Mouse (Mus musculus) spleen, adult 2 months (tissue): ENCODE results near the gene Cryba4. TPM values are rescaled to one million over a fixed set of nuclear protein-coding genes. Genes with fewer than 3 reads are reported as not detected.
A peak's percentile ranks its signal among the peaks of the same experiment; 100 is the strongest.

Source experiments
- DNase-seq, 2 experiments: peaks; one replicate each; pipeline versions ENCODE4 v3.0.0 to v3.0.0-alpha.2; 2012 to 2021; ENCODE audit warnings: low spot score in 2 of 2, low read depth in 1 of 2
- H3K27ac ChIP-seq: fragments of 200-500 bp; 2 replicates; pipeline ENCODE4 v1.5.1; 2012; ENCODE audit warnings: low read length, inconsistent platforms; ENCODE audit not compliant: insufficient read depth
- H3K27me3 ChIP-seq: fragments of 200-500 bp; 2 replicates; pipeline ENCODE4 v1.6.1; 2012; ENCODE audit warnings: mild to moderate bottlenecking, moderate library complexity, low read length, inconsistent platforms; ENCODE audit not compliant: control insufficient read depth, insufficient read depth
- H3K36me3 ChIP-seq: fragments of 200-500 bp; 2 replicates; pipeline ENCODE4 v1.6.1; 2012; ENCODE audit warnings: mild to moderate bottlenecking, low read length, inconsistent platforms; ENCODE audit not compliant: control insufficient read depth, insufficient read depth
- H3K4me1 ChIP-seq: fragments of 200-500 bp; 2 replicates; pipeline ENCODE4 v1.6.1; 2011; ENCODE audit warnings: inconsistent platforms; ENCODE audit not compliant: control insufficient read depth, insufficient read depth, insufficient read length
- H3K4me3 ChIP-seq: fragments of 200-500 bp; 2 replicates; pipeline ENCODE4 v1.5.1; 2011; ENCODE audit warnings: mild to moderate bottlenecking, inconsistent platforms; ENCODE audit not compliant: insufficient read depth, insufficient read length; ENCODE audit errors: extremely low read depth
- CTCF ChIP-seq: fragments of 200-500 bp; IDR thresholded peaks from 2 replicates; pipeline ENCODE4 v1.5.1; 2011; ENCODE audit warnings: mild to moderate bottlenecking, inconsistent platforms; ENCODE audit not compliant: insufficient read depth, insufficient read length, insufficient replicate concordance; ENCODE audit errors: extremely low read depth
- POLR2A ChIP-seq: fragments of 200-500 bp; IDR thresholded peaks from 2 replicates; pipeline ENCODE4 v1.6.1; 2011; ENCODE audit warnings: low read depth, low read length, inconsistent platforms
- WGBS: fragments of 180-500 bp; shearing (Covaris S2); methylation state at CpG from one replicate; pipeline ENCODE4 v1.1.7; 2018; 5-methylcytosine and 5-hydroxymethylcytosine counted together
- polyA plus RNA-seq: library from polyadenylated mRNA; depleted of rRNA; stranded (reverse); fragments of >200 nt; gene quantifications from 2 replicates; pipeline ENCODE4 v1.2.3, GENCODE M21; 2012; rRNA removed

Gene Cryba4
- polyA plus RNA-seq, 1 experiment, result 1.5 TPM

DNA sequence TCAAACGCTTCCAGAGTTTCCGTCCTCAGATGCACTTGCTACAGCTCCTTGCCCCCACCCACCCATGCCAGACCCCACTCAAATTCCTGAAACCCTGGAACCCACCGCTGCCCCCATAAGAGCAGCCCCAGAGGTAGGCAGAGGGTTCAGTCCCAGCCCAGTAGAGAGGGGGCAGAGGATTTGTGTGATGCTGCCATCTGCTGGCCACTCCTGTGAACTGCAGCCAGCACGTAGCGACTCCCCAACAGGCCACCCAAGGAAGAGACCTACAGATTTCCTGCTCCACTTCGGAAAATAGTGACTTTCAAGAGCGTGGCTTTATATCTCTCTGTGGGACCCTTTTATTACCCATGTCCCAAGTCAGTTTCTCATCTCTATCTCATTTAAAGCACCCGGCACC is 42.2 kb downstream of the Cryba4 start:
- no peaks in the 10 kb centered on the region for H3K27me3 ChIP-seq

DNA sequence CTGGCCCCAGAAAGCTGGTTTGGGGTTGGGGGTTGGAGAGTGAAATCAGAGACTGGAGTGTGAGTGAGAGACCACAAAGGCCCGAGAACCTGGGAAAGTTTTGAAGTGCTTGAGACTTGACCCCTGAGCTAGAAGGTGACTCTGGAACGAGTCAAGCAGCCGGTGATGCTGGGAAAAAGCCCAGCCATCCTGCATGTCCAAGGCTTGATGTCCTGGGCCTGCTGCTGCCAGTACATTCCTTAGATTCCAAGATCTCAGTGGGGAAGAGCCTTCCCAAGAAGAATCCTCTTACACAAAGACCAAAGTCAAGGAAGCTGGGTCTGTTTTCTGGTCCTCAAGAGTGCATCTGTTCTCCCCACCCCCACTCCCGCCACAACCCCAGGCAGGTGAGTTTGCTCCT is 44.0 kb downstream of the Cryba4 start:
- no peaks in the 10 kb centered on the region for H3K4me1 ChIP-seq
- H3K36me3 ChIP-seq, result no peaks in the 10 kb centered on the region
- H3K4me3 ChIP-seq, result no peak overlapping the region
- no peak overlapping the region for H3K27ac ChIP-seq
- H3K27me3 ChIP-seq, result no peaks in the 10 kb centered on the region
- TF ChIP-seq POLR2A (no peak), CTCF (no peak)
- 81% methylated on average over 4 of the region's 4 CpGs for WGBS
- DNase-seq, result no peak

More for the DNA sequence above, 42.2 kb downstream of the Cryba4 start:
- Histone ChIP-seq H3K4me1 (no peaks in the 10 kb centered on the region; the same call in 1 of the 2 replicates), H3K4me3 (no peak overlapping the region), H3K36me3 (no peaks in the 10 kb centered on the region), H3K27ac (no peak overlapping the region)
- WGBS, result 30% methylated on average over 8 of the region's 8 CpGs
- peak; percentile 12 to 27 for DNase-seq
- TF ChIP-seq POLR2A (no peak), CTCF (peak; percentile 92)

DNA sequence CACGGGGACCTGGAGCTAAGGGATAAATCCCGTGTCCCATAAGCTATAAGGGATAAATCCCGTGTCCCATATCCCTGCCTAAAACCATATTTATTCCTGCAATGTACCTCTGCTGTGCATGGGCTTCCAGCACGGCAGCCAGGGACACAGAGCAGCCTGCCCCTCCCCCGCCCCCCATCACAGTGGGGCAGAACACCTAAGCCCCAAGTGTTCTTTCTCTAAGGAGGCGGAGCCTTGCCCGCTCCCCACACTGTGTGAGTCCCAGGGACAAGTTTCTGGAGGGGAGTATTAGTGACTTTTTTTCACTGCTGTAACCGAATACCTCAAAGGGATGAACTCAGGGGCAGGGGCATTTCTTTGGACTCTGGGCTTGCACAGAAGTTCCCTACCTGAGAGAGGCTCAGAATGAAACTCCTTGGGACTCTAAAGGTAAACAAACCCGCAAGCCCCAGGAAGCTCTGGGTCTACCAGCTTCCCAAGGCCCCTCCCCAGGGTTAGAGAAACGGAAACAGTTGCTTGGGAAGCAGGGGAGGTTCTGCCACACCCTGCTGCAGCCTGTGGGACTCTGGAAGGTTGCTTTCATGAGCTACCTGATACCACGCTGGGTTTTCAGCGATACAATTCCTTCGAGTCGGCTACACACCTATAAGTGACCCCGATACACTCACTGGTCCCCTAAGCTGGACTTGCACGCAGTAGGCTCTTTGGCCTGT is 45.6 kb downstream of the Cryba4 start:
- Histone ChIP-seq H3K27ac (no peak overlapping the region), H3K4me3 (no peak overlapping the region), H3K4me1 (no peaks in the 10 kb centered on the region), H3K27me3 (no peaks in the 10 kb centered on the region), H3K36me3 (no peaks in the 10 kb centered on the region)
- no peak for DNase-seq
- 55% methylated on average over 16 of the region's 16 CpGs for WGBS
- TF ChIP-seq POLR2A (no peak), CTCF (no peak)

DNA sequence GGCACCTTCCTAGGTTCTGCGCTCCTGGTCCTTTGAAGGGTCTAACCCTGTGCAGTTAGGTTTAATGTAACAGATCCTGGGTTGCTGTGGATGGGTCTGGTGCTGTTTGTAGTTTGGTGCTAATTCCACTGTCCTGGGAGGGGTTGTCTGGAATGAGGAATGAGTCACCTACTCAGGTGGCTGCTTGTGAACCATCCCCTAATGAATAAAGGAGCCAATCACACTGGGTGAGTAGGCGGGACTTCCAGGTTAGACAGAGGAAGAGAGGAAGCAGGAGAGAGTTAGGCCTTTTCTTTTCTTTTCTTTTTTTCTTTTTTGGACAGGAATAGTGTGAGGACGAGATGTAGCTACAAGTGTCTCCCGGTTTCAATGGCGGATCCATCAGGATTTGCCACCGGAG is 52.7 kb downstream of the Cryba4 start:
- 93% methylated on average over 6 of the region's 6 CpGs for WGBS

More for the DNA sequence above, 52.7 kb downstream of the Cryba4 start:
- TF ChIP-seq POLR2A (no peak), CTCF (no peak)
- Histone ChIP-seq H3K27me3 (no peaks in the 10 kb centered on the region), H3K4me3 (no peak overlapping the region), H3K27ac (no peak overlapping the region), H3K36me3 (no peaks in the 10 kb centered on the region), H3K4me1 (no peaks in the 10 kb centered on the region)
- DNase-seq, result no peak

Other genes with a start within 250 kb of the Cryba4 start
- gene Crybb1, start 3.3 kb upstream of the Cryba4 start, polyA plus RNA-seq, result 0.25 and 0.46 TPM in 2 replicates
- gene Tpst2, start 24.2 kb upstream of the Cryba4 start, polyA plus RNA-seq, result 102 and 108 TPM in 2 replicates
- 29.8 and 36.5 TPM in 2 replicates for gene Tfip11, start 73.8 kb upstream of the Cryba4 start, polyA plus RNA-seq
- gene Srrd, start 90.5 kb upstream of the Cryba4 start, polyA plus RNA-seq, result 30.8 and 33.6 TPM in 2 replicates
- 36.9 and 45.9 TPM in 2 replicates for gene Hps4, start 90.6 kb upstream of the Cryba4 start, polyA plus RNA-seq
- not detected in 2 replicates for gene Gm6583, start 103.5 kb upstream of the Cryba4 start, polyA plus RNA-seq
- gene Asphd2, start 142.3 kb upstream of the Cryba4 start, polyA plus RNA-seq, result 0.19 and 0.23 TPM in 2 replicates
- not detected in 2 replicates for gene Gm6588, start 196.9 kb upstream of the Cryba4 start, polyA plus RNA-seq